Mouse (Mus musculus): ENCODE measurements around the gene Clmp.

Gene Clmp

GRCm38 (mm10) chr9:40762354-40762753, 76.6 kb downstream of the Clmp start:
- in situ Hi-C loops (cut with MboI; ENCODE audit: low pct_unique_long_range_greater_than_20kb in 1 of 2, low sequenced_read_pairs in 2 of 2, unreplicated experiment in 1 of 2), result loop anchor here in 1 of 2 experiments (25.0 kb wide), 1 partner anchor 350 kb away; no protein-coding TSS in a partner anchor

GRCm38 (mm10) chr9:40764887-40765580, 79.3 kb downstream of the Clmp start:
- in situ Hi-C loops (cut with MboI; ENCODE audit: low pct_unique_long_range_greater_than_20kb in 1 of 2, low sequenced_read_pairs in 2 of 2, unreplicated experiment in 1 of 2), result loop anchor here (5.0 to 25.0 kb wide), 2 partner anchors 37 to 353 kb away; partner anchors contain the start of gene Hspa8 (in 1 of the 2)

GRCm38 (mm10) chr9:40765581-40765940, 79.8 kb downstream of the Clmp start:
- in situ Hi-C loops (cut with MboI; ENCODE audit: low pct_unique_long_range_greater_than_20kb in 1 of 2, low sequenced_read_pairs in 2 of 2, unreplicated experiment in 1 of 2), result loop anchor here (5.0 to 25.0 kb wide), 2 partner anchors 37 to 353 kb away; partner anchors contain the start of gene Hspa8 (in 1 of the 2)

GRCm38 (mm10) chr9:40766058-40766605, 80.4 kb downstream of the Clmp start:
- in situ Hi-C loops (cut with MboI; ENCODE audit: low pct_unique_long_range_greater_than_20kb in 1 of 2, low sequenced_read_pairs in 2 of 2, unreplicated experiment in 1 of 2), result loop anchor here (5.0 to 25.0 kb wide), 2 partner anchors 36 to 354 kb away; partner anchors contain the start of gene Hspa8 (in 1 of the 2)

GRCm38 (mm10) chr9:40767946-40768345, 82.2 kb downstream of the Clmp start:
- in situ Hi-C loops (cut with MboI; ENCODE audit: low pct_unique_long_range_greater_than_20kb in 1 of 2, low sequenced_read_pairs in 2 of 2, unreplicated experiment in 1 of 2), result loop anchor here (5.0 to 25.0 kb wide), 2 partner anchors 34 to 356 kb away; partner anchors contain the start of gene Hspa8 (in 1 of the 2)

GRCm38 (mm10) chr9:40772246-40772645, 86.5 kb downstream of the Clmp start:
- in situ Hi-C loops (cut with MboI; ENCODE audit: low pct_unique_long_range_greater_than_20kb in 1 of 2, low sequenced_read_pairs in 2 of 2, unreplicated experiment in 1 of 2), result loop anchor here in 1 of 2 experiments (25.0 kb wide), 1 partner anchor 360 kb away; no protein-coding TSS in a partner anchor

DNA sequence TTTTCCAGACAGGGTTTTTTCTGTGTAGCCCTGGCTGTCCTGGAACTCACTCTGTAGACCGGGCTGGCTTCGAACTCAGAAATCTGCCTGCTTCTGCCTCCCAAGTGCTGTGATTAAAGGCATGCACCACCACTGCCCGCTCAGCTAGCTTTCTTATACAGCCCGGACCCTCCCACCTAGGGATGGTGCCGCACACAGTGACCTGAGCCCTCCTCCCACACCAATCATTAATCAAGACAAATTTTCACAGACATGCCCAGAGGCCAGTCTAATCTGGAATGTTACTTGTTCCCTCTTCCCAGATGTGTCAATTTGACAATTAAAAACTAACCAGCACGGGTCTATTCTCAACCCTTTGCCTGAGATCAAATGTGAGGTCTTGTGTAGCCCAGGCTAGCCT, 87.4 kb downstream of the Clmp start:
- in situ Hi-C loops (cut with MboI; ENCODE audit: low pct_unique_long_range_greater_than_20kb in 1 of 2, low sequenced_read_pairs in 2 of 2, unreplicated experiment in 1 of 2), result loop anchor here in 1 of 2 experiments (25.0 kb wide), 1 partner anchor 361 kb away; no protein-coding TSS in a partner anchor

GRCm38 (mm10) chr9:40773869-40774268, 88.1 kb downstream of the Clmp start:
- in situ Hi-C loops (cut with MboI; ENCODE audit: low pct_unique_long_range_greater_than_20kb in 1 of 2, low sequenced_read_pairs in 2 of 2, unreplicated experiment in 1 of 2), result loop anchor here in 1 of 2 experiments (25.0 kb wide), 1 partner anchor 362 kb away; no protein-coding TSS in a partner anchor

- in situ Hi-C loops (cut with MboI; ENCODE audit: low pct_unique_long_range_greater_than_20kb in 1 of 2, low sequenced_read_pairs in 2 of 2, unreplicated experiment in 1 of 2), result loop anchor here in 1 of 2 experiments (25.0 kb wide), 1 partner anchor 539 kb away; no protein-coding TSS in a partner anchor
Observed at GRCm38 (mm10) chr9:40776044-40776443, 90.3 kb downstream of the Clmp start.

- in situ Hi-C loops (cut with MboI; ENCODE audit: low pct_unique_long_range_greater_than_20kb in 1 of 2, low sequenced_read_pairs in 2 of 2, unreplicated experiment in 1 of 2), result loop anchor here in 1 of 2 experiments (25.0 kb wide), 1 partner anchor 539 kb away; no protein-coding TSS in a partner anchor
Observed at GRCm38 (mm10) chr9:40776459-40777248, 90.9 kb downstream of the Clmp start.

DNA sequence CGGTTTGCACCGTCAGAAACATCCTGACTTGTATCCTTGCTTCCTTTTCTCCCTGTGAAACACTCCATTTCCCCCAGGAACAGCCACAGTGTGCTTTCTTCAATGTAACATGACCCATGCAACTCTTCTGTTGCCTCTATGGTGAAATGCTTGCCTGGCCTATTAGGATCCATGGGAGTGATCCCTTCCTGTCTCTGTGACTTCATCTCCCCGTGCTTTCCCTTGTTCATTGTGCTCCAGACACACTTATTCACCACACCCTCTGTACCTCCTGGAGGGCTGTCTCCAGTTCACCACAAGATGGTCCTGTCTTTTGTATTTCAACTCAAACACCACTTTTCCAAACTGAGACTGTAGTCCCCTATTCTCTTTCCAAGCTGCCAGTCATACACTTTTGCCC, 94.3 kb downstream of the Clmp start:
- in situ Hi-C loops (cut with MboI; ENCODE audit: low pct_unique_long_range_greater_than_20kb in 1 of 2, low sequenced_read_pairs in 2 of 2, unreplicated experiment in 1 of 2), result loop anchor here in 1 of 2 experiments (25.0 kb wide), 1 partner anchor 543 kb away; no protein-coding TSS in a partner anchor

- in situ Hi-C loops (cut with MboI; ENCODE audit: low pct_unique_long_range_greater_than_20kb in 1 of 2, low sequenced_read_pairs in 2 of 2, unreplicated experiment in 1 of 2), result loop anchor here in 1 of 2 experiments (25.0 kb wide), 1 partner anchor 544 kb away; no protein-coding TSS in a partner anchor
Observed at GRCm38 (mm10) chr9:40780892-40781725, 95.3 kb downstream of the Clmp start.

DNA sequence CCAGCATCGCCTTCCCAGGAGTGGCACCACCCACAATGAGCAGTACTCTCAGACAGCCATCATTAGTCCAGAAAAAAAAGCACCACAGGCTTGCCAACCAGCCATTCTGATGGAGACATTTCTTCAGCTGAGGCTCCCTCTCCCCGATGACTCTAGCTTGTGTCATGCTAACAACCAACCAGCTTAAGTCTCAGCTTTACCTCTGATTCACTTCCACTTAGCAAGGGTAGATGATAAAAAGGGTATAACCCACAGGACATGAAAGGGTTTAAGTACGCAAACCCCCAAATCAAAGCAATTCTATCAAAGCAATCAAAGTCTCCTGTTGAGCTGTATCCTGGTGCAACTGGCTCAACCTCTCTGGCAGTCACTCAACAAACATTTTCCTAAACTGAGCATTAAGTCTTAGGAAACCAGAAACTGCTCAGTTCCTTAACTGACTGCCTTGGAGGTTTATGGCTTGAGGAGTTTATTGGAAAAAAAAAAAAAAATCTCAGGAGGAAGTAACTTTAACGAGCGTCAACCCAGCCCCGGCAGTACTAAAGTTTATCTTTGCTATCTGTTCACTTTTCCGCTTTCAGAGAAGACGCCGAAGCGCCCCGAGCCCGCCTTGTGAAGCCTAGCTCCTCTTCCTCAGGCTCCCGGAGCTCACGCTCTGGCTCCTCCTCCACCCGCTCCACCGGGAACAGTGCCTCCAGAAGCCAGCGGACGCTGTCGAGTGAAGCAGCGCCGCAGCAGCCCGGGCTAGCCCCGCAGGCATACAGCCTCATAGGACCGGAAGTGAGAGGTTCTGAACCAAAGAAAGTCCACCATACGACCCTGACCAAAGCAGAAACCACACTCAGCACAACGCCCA, 96.2 kb downstream of the Clmp start:
- in situ Hi-C loops (cut with MboI; ENCODE audit: low pct_unique_long_range_greater_than_20kb in 1 of 2, low sequenced_read_pairs in 2 of 2, unreplicated experiment in 1 of 2), result loop anchor here in 1 of 2 experiments (25.0 kb wide), 1 partner anchor 545 kb away; no protein-coding TSS in a partner anchor

DNA sequence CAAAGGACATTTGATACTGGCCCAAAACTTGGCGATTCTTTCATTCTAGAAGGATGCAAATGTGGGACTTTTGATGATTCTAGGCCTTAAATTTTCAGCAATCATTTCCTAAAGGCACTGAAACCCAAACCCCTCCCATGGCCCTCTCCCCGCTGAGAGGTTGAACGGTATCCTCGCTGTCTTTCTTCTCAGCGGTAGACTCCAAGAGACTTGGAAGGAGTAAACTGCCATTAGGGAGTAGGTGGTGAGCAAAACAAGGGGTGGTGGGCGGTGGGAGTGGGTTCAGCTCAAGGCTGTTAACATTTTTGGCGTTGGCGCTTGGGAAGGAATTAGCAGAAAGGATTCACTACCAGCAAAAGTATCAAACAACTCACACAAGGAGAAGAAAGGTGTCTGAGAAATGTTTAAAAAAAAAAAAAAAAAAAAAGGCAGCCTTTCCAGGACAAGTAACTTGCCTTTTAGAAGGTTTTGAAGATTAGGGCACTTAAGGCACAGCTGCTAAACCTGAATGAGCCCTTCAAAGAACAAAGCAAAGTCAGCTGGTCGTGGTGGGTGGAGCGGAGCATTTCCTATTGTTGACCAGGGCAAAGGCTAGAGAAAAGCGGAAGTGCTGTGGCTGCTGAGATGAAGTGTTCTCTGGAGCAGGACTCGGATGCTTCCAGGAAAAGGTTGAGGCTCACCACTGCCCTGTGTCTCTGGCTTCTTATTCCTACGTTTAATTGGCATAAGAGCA, 98.0 kb downstream of the Clmp start:
- in situ Hi-C loops (cut with MboI; ENCODE audit: low pct_unique_long_range_greater_than_20kb in 1 of 2, low sequenced_read_pairs in 2 of 2, unreplicated experiment in 1 of 2), result loop anchor here in 1 of 2 experiments (25.0 kb wide), 1 partner anchor 547 kb away; no protein-coding TSS in a partner anchor

DNA sequence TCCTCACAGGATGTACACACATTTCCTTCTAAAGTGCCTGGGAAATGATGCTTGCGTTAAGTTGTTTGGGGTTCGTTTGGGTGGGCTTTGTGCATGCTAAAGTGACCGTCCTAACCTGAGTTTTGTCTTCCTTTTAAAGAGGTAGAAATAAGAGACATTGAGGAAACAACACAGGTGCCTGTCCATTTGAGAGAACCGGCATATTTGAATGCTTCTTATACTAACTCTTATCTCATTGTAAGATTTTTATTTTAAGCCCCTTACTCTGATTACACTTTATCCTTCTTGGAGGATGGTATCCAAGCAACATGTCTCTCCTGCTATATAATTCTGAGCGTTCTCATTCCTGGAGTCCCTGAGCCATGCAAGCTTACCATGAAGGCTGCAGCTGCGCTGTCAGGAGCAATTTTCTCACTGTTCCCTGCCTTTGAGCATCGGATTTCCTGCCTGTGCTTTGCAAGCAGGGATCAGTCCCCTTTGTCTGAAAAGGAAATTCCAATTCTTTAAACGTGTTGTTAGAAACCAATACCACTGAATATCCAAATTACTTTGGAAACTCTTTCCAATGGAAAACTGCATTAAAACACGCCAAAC, 98.7 kb downstream of the Clmp start:
- in situ Hi-C loops (cut with MboI; ENCODE audit: low pct_unique_long_range_greater_than_20kb in 1 of 2, low sequenced_read_pairs in 2 of 2, unreplicated experiment in 1 of 2), result loop anchor here in 1 of 2 experiments (25.0 kb wide), 1 partner anchor 547 kb away; no protein-coding TSS in a partner anchor

DNA sequence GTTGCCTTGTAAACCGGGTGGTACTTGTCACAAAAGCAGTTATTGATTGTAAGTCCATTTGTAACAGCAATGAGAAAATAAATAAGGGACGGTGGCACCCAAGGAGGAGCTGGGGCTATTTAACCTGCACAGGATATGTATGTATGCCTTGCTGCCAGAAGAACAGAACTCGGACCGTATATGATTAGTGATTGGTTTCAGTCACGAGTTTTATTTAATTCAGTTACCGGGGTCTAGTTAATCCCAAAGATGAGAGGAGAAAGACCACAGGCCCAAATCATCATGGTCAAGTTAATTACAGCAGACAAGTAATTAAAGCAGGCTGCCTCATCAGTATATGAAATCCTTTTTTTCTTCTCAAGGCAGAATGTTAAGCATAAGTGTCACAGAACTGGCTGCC, 99.7 kb downstream of the Clmp start:
- in situ Hi-C loops (cut with MboI; ENCODE audit: low pct_unique_long_range_greater_than_20kb in 1 of 2, low sequenced_read_pairs in 2 of 2, unreplicated experiment in 1 of 2), result loop anchor here in 1 of 2 experiments (25.0 kb wide), 1 partner anchor 548 kb away; no protein-coding TSS in a partner anchor
